Mouse (Mus musculus) liver, embryonic 16.5 days (tissue): ENCODE results near the gene Mknk1. TPM values are rescaled to one million over a fixed set of nuclear protein-coding genes. Genes with fewer than 3 reads are reported as not detected.

Experiments used
- ATAC-seq: fragments of 200-750 bp; cut with Nextera tagmentation; 2 replicates; pipeline ENCODE4 v1.8.0; 2017; ENCODE audit warnings: low read depth, mild to moderate bottlenecking, moderate number of reproducible peaks, moderate library complexity
- H3K27ac ChIP-seq: fragments of 300-500 bp; sonication (generic); 2 replicates; pipeline ENCODE4 v1.5.1; 2014; ENCODE audit warnings: mild to moderate bottlenecking, low read length
- H3K27me3 ChIP-seq: fragments of 300-500 bp; sonication (generic); 2 replicates; pipeline ENCODE4 v1.6.1; 2014; ENCODE audit warnings: low read depth, low read length, mixed read lengths; ENCODE audit not compliant: control insufficient read depth, insufficient read depth
- H3K36me3 ChIP-seq: fragments of 300-500 bp; sonication (generic); 2 replicates; pipeline ENCODE4 v1.6.1; 2014; ENCODE audit warnings: mild to moderate bottlenecking; ENCODE audit not compliant: control insufficient read depth, insufficient read depth
- H3K4me1 ChIP-seq: fragments of 300-500 bp; sonication (generic); 2 replicates; pipeline ENCODE4 v1.6.1; 2014; ENCODE audit warnings: low read depth, low read length, mixed read lengths; ENCODE audit not compliant: control insufficient read depth
- H3K4me2 ChIP-seq: fragments of 300-500 bp; sonication (generic); 2 replicates; pipeline ENCODE4 v1.6.1; 2014; ENCODE audit warnings: low read depth, low read length, mixed read lengths
- H3K4me3 ChIP-seq: fragments of 300-500 bp; sonication (generic); 2 replicates; pipeline ENCODE4 v1.5.1; 2014; ENCODE audit warnings: low read depth, mild to moderate bottlenecking, low read length
- H3K9ac ChIP-seq: fragments of 300-500 bp; sonication (generic); 2 replicates; pipeline ENCODE4 v1.6.1; 2014; ENCODE audit warnings: low read depth, low read length
- H3K9me3 ChIP-seq: fragments of 300-500 bp; sonication (generic); replicated peaks from 2 replicates; pipeline ENCODE4 v1.6.1; 2016; ENCODE audit warnings: low read length; ENCODE audit not compliant: control insufficient read depth
- WGBS: fragments of 180-500 bp; shearing (Covaris S2); extraction: QIAGEN DNeasy Blood & Tissue Kit; methylation state at CpG from one replicate; pipeline ENCODE4 v1.1.7; 2014; ENCODE audit not compliant: insufficient replicate concordance; 5-methylcytosine and 5-hydroxymethylcytosine counted together
- polyA plus RNA-seq: library from polyadenylated mRNA; unstranded; fragments of >200 nt; fragmentation: Nextera tagmentation; extraction: Ambion mirVana; gene quantifications from 2 replicates; pipeline ENCODE4 v1.2.1, GENCODE M21; 2015

Gene Mknk1
- polyA plus RNA-seq, 1 experiment from 2014 or later: 30.9 TPM

- H3K4me3 ChIP-seq: no peak overlapping the region
- WGBS: 22% methylated on average over 7 of the region's 7 CpGs
- H3K4me2 ChIP-seq: no peak overlapping the region
- H3K9ac ChIP-seq: no peak overlapping the region
- H3K27me3 ChIP-seq: peaks cover 31% of the 10 kb centered on the region
- no peaks in the 10 kb centered on the region for H3K36me3 ChIP-seq
- no peak for ATAC-seq
- no peaks in the 10 kb centered on the region for H3K4me1 ChIP-seq
- no peaks in the 10 kb centered on the region for H3K9me3 ChIP-seq
- H3K27ac ChIP-seq: no peak overlapping the region
These were observed 69.6 kb downstream of the Mknk1 start for GRCm38 (mm10) chr4:115908641-115909040.

DNA sequence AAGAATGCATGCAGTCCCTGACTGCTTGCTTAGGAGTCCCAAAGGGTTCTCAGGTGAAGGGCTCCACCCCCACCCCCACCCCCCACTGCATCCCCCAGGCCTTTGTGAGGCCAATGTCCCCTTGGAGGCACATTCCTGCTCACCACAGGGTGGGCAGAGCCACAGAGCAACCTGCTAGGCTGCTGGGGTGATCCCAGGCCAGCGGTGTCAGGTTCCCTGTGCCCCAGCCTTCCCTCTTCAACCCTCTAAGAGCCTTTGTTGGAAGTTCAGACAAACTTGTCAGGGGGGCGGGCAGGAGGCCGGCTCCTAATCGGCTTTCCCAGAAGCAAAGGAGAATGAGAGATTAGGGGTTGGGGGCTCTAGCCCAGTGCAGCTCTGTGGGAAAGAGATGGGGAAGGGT, 72.6 kb downstream of the Mknk1 start:
- 32% methylated on average over 4 of the region's 4 CpGs for WGBS
- H3K4me3 ChIP-seq: no peak overlapping the region
- no peaks in the 10 kb centered on the region for H3K4me1 ChIP-seq
- no peaks in the 10 kb centered on the region for H3K36me3 ChIP-seq
- no peaks in the 10 kb centered on the region for H3K9me3 ChIP-seq
- peaks cover 9% of the 10 kb centered on the region for H3K27me3 ChIP-seq
- no peak for ATAC-seq
- H3K27ac ChIP-seq: no peak overlapping the region
- no peak overlapping the region for H3K4me2 ChIP-seq
- H3K9ac ChIP-seq: no peak overlapping the region

DNA sequence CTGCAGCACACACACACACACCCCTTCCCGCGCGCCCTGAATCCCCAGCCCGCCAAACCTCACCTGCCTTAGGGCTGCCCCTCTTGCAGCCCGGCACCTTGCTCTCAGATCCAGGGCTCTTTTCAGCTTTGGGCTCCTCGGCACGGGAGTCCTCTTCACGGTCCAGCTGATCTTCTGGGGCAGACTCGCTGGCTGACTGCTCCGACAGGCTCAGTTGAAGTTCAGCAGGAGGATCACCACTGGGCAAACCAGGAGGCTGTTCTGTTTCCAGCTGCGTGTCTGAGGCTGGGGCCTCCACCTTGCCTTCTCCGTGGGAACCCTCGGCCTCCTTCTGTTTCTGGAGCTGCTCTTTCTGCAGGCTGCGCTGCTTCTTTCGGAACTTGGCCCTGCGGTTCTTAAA, 80.9 kb downstream of the Mknk1 start:
- 66% methylated on average over 16 of the region's 16 CpGs for WGBS
- H3K36me3 ChIP-seq: no peaks in the 10 kb centered on the region
- no peak overlapping the region for H3K9ac ChIP-seq
- no peaks in the 10 kb centered on the region for H3K4me1 ChIP-seq
- no peak for ATAC-seq
- H3K27ac ChIP-seq: no peak overlapping the region
- no peaks in the 10 kb centered on the region for H3K9me3 ChIP-seq
- H3K4me3 ChIP-seq: no peak overlapping the region
- peaks cover 19% of the 10 kb centered on the region for H3K27me3 ChIP-seq
- no peak overlapping the region for H3K4me2 ChIP-seq

DNA sequence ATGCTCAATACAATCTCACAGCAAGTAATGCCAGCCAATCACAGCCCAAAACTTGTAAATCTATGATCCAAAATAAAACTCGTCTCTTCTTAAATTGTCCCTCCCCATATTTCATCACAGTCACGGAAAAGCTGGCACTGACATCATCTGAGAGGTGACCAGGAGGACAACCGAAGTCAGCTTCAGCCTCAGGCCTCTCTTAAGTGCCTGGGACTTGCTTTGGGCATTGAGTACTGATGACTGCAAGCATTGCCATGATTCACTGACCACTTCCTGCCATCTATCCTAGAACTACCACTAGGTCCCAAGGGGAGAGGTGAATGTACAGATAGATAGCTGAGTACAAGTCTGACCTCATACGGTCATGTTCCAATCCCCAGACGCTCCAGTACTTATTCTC, 83.7 kb downstream of the Mknk1 start:
- Histone ChIP-seq H3K4me1 (no peaks in the 10 kb centered on the region), H3K27ac (no peak overlapping the region), H3K4me2 (no peak overlapping the region), H3K4me3 (no peak overlapping the region), H3K9ac (no peak overlapping the region), H3K9me3 (no peaks in the 10 kb centered on the region), H3K36me3 (no peaks in the 10 kb centered on the region), H3K27me3 (peaks cover 13% of the 10 kb centered on the region)
- WGBS: 65% methylated on average over 5 of the region's 5 CpGs
- no peak for ATAC-seq

- 64% methylated on average over 16 of the region's 16 CpGs for WGBS
- H3K27me3 ChIP-seq: peaks cover 6% of the 10 kb centered on the region
- no peak overlapping the region for H3K9ac ChIP-seq
- no peak overlapping the region for H3K4me2 ChIP-seq
- no peaks in the 10 kb centered on the region for H3K9me3 ChIP-seq
- no peak overlapping the region for H3K4me3 ChIP-seq
- no peak for ATAC-seq
- no peaks in the 10 kb centered on the region for H3K36me3 ChIP-seq
- no peak overlapping the region for H3K27ac ChIP-seq
- H3K4me1 ChIP-seq: no peaks in the 10 kb centered on the region
These were observed 84.4 kb downstream of the Mknk1 start for GRCm38 (mm10) chr4:115923262-115923880.

DNA sequence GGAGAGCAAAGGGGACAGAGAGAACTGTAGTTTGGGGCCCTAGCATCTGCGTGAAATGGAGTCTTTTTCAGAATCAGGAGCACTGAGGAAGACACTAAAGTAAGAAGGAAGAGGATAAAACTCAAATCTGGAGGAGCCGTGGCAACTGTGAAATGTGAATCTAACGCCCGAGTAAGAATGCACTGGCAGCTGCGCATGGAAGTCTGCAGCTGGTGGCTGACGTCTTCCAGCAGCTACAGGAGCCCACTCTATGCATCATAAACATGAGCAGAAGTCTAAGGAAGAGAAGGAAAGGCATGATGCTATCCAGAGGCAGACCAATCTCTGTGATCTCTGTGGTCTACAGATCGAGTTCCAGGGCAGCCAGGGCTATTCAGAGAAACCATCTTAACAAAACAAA, 88.6 kb downstream of the Mknk1 start:
- no peak overlapping the region for H3K27ac ChIP-seq
- peaks cover 30% of the 10 kb centered on the region for H3K27me3 ChIP-seq
- H3K4me1 ChIP-seq: no peaks in the 10 kb centered on the region
- H3K4me2 ChIP-seq: no peak overlapping the region
- H3K9ac ChIP-seq: no peak overlapping the region
- no peaks in the 10 kb centered on the region for H3K9me3 ChIP-seq
- H3K36me3 ChIP-seq: no peaks in the 10 kb centered on the region
- H3K4me3 ChIP-seq: no peak overlapping the region
- ATAC-seq: no peak
- 40% methylated on average over 7 of the region's 7 CpGs for WGBS

Other genes starting within 250 kb of the Mknk1 start
- gene Cyp4a32, start 238.2 kb upstream of the Mknk1 start, polyA plus RNA-seq: not detected in 2 replicates
- 3.9 and 4.5 TPM in 2 replicates for gene Cyp4b1, start 191.5 kb upstream of the Mknk1 start, polyA plus RNA-seq
- gene Efcab14, start 101.5 kb upstream of the Mknk1 start, polyA plus RNA-seq: 10.0 and 10.9 TPM in 2 replicates
- gene Tex38, start 58.2 kb upstream of the Mknk1 start, polyA plus RNA-seq: 0.12 TPM in 1 of 2 replicates, not detected in the other
- 11.6 and 12.7 TPM in 2 replicates for gene Atpaf1, start 54.4 kb upstream of the Mknk1 start, polyA plus RNA-seq
- 7.8 and 10.2 TPM in 2 replicates for gene Mob3c, start 11.1 kb upstream of the Mknk1 start, polyA plus RNA-seq
- not detected in 2 replicates for gene Kncn, start 45.2 kb downstream of the Mknk1 start, polyA plus RNA-seq
- not detected in 2 replicates for gene 6430628N08Rik, start 51.5 kb downstream of the Mknk1 start, polyA plus RNA-seq
- not detected in 2 replicates for gene Dmbx1, start 100.7 kb downstream of the Mknk1 start, polyA plus RNA-seq
- 12.2 and 14.5 TPM in 2 replicates for gene Faah, start 178.7 kb downstream of the Mknk1 start, polyA plus RNA-seq
- 8.6 and 8.9 TPM in 2 replicates for gene Nsun4, start 214.7 kb downstream of the Mknk1 start, polyA plus RNA-seq
- gene Uqcrh, start 235.9 kb downstream of the Mknk1 start, polyA plus RNA-seq: 296 and 326 TPM in 2 replicates
- 24.3 and 26.1 TPM in 2 replicates for gene Lrrc41, start 236.1 kb downstream of the Mknk1 start, polyA plus RNA-seq